Mouse (Mus musculus) brown adipose tissue, adult 24 weeks (tissue): ENCODE measurements around the gene Heatr4. TPM values are rescaled to one million over a fixed set of nuclear protein-coding genes. Genes with fewer than 3 reads are reported as not detected.
"Not testable (repeated sequence)": the region's sequence is repeated elsewhere in the genome, so short reads cannot be mapped to it uniquely, and the experiment has no call there.

Experiments
- H3K27ac ChIP-seq: fragments of 200-500 bp; replicated peaks from 2 replicates; pipeline ENCODE4 v1.5.1; 2012; ENCODE audit warnings: low read depth, mild to moderate bottlenecking, low read length
- H3K4me1 ChIP-seq: fragments of 200-500 bp; 2 replicates; pipeline ENCODE4 v1.6.1; 2012; ENCODE audit warnings: low read length, mixed read lengths; ENCODE audit not compliant: control insufficient read depth, insufficient read depth, insufficient read length
- H3K4me3 ChIP-seq: fragments of 200-500 bp; 2 replicates; pipeline ENCODE4 v1.5.1; 2012; ENCODE audit warnings: low read depth, mild to moderate bottlenecking, low read length, moderate library complexity; ENCODE audit not compliant: insufficient read depth
- polyA plus RNA-seq: library from polyadenylated mRNA; stranded (reverse); fragments of >200 nt; gene quantifications from 2 replicates; pipeline ENCODE4 v1.2.4, GENCODE M21; 2012; ENCODE audit not compliant: missing spikeins, insufficient read depth, insufficient read length

Heatr4 gene
- polyA plus RNA-seq: not detected in 2 replicates

DNA sequence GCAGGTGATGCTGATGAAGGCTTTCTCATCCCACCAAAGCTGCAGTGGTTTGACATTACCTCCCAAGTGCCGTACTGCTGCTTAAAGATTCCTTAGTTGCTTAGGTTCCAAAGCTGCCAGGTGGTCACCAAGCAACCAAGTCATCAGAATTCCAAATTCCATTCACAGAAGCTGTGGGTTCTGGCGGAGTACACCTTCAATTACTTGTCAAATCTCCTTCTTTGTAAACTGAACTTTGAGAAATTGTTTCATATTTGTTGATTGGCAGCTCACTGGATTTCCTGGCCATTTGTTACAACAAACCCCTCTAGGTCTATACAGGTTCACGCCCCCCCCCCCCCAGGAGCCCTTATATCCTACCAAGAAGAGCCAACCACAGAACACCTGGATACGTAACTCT, at the start of gene Heatr4:
TSS of gene Heatr4 (minus strand) at position 101 of the 400 bp plus-strand sequence.
- no peak within 1 kb of the TSS for H3K27ac ChIP-seq
- H3K4me1 ChIP-seq: peaks cover 8% of the 10 kb centered on the region
- no peak within 1 kb of the TSS for H3K4me3 ChIP-seq

DNA sequence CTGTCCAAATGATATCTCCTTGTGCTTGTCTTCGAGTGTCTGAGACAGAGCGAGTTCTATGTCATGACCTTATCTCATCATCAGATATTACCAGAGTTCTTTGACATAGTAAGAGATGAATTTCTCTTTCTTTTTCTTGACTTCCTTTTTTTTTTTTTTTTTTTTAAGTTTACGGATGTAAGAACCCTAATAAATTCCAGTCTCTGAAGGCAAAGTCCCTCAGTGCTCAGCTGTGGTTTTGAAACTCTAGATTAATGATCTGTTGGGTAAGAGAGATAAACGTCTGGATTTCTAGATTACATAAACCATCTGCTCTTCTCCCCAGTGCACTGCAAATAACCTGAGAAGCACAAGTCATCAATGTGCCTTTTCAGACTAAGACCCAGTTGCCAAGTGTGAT, 49.5 kb upstream of the Heatr4 start:
- no peak overlapping the region for H3K4me3 ChIP-seq
- H3K27ac ChIP-seq: no peak overlapping the region
- no peaks in the 10 kb centered on the region; the same call in 1 of the 2 replicates for H3K4me1 ChIP-seq

DNA sequence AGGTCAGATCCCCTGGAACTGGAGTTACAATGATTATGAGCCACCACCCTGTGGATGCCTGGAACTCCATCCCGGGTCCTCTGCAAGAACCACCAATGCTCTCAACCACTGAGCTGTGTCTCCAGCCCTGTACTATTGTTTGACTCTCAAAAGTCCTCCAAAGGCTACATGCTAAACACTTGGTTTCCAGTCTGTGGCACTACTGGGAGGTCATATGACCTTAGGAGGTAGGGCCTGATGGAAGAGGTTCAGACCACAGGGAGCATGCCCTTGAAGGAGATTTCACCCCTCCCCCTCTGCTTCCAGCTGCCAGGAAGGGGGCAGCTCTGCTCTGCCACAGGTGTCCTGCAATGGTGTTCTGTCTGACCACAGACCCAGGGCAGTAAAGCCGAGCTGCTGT, 48.6 kb upstream of the Heatr4 start:
- not testable (repeated sequence) for H3K4me1 ChIP-seq, H3K4me3 ChIP-seq

DNA sequence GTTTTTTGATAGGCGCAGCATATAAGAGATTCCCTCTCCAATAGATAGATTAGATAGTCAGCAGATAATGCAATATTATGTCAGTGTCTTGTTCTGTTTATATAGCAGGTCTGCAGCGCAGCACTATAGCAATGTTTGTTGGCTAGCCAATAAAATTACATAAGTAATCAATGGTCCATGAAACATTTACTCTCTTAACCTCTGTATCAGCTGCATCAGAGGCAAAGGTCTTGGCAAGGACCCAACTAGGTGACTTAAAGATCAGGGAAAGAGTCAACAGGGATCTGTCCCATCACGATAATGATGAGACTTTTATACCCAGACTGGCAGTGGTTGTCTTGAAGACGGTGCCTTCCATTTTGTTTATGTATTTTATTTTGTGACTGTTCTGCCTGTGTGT, 48.2 kb upstream of the Heatr4 start:
- Histone ChIP-seq H3K27ac (no peak overlapping the region), H3K4me3 (no peak overlapping the region), H3K4me1 (no peaks in the 10 kb centered on the region; the same call in 1 of the 2 replicates)

More for the DNA sequence above, 48.6 kb upstream of the Heatr4 start:
- not testable (repeated sequence) for H3K27ac ChIP-seq

DNA sequence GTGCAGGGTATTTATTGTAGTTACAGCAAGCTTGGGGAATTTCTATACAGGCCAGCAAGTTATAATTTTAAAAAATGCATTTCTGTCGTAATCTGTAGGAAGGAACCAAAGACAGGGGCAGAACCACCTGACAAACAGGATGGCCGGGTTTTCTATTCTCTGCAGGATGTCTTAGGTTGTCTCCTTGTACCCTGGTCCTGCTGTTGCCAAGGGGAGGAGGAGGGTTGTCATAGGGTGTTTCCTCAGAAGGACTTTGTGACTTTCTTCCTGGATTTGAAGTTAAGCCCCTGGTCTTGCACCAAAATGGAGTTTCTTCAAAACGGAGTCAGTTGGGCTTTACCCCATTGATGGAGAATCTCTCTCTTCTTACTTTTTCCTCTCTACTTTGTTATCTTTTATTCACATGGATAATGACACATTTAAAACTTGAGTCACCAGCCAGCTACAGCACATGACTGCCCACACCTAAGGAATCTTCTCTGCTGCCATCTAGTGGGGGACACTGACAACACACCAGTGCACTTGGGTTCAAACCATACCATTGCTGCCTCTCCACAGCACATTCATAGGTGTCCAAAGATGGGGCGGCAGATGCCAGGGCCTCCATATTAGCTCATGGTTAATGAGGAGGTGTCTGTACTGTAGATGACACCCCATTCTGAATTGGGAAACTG, 46.1 kb upstream of the Heatr4 start:
- Histone ChIP-seq H3K4me1 (no peaks in the 10 kb centered on the region; the same call in 1 of the 2 replicates), H3K4me3 (no peak overlapping the region), H3K27ac (no peak overlapping the region)

DNA sequence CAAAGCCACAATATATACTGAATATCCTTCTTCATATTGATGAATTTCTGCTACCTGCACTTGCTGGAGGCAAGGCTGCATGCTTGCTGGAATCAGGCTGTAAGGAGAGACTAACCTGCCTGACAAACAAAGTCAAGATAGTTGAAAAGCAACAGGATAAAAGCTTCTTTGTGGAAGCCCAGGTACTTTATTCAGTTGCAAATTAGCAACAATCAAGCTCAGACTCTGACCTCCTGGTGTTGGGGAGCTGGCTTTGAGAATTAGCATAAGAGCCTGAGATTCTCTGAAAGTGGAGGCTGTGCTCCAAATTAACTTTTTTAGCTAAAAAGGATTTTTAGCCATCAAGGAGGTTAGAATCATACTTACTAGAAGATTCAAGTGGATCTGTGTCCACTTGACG, 44.4 kb upstream of the Heatr4 start:
- H3K4me3 ChIP-seq, H3K27ac ChIP-seq, H3K4me1 ChIP-seq: not testable (repeated sequence)

DNA sequence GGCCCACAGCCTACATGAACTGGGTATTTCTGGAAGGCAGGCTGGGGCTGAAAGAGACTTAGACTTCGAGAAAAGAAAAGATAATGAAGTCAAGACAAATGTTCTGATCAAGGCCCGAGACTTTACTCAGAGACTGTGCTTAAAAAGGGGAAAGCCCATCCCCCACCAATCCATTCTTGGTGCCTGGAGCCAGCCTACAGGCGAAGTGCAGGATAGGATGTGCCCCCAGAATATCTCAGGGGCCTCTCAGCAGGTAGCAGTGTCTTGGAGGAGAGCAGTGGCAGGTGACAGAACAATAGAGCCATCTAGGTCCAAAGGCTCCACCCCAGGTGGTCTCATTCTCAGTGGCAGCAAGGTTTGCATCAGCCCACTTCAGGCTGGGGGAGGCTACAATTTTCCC, 43.7 kb upstream of the Heatr4 start:
- H3K4me3 ChIP-seq, H3K4me1 ChIP-seq, H3K27ac ChIP-seq: not testable (repeated sequence)

DNA sequence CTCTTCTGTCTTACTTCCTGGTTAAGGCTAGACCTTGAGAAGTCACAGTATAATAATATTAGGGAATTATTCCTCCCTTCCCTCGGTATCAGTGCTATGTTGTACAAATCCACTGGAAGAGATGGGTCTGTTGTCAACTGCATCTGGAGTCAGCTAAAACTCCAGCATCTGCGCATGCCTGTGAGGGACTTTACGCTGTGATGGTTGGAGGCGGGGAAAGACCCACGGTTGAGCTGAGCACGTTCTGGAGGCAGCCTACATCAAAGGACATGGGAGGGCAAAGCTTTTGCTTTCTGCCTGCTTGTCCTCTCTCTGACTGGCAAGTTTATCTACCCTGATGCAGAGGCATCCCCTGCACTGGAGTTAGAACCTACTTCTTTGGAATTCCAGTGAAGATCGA, 41.2 kb upstream of the Heatr4 start:
- no peaks in the 10 kb centered on the region for H3K4me1 ChIP-seq
- H3K27ac ChIP-seq: no peak overlapping the region
- no peak overlapping the region for H3K4me3 ChIP-seq

DNA sequence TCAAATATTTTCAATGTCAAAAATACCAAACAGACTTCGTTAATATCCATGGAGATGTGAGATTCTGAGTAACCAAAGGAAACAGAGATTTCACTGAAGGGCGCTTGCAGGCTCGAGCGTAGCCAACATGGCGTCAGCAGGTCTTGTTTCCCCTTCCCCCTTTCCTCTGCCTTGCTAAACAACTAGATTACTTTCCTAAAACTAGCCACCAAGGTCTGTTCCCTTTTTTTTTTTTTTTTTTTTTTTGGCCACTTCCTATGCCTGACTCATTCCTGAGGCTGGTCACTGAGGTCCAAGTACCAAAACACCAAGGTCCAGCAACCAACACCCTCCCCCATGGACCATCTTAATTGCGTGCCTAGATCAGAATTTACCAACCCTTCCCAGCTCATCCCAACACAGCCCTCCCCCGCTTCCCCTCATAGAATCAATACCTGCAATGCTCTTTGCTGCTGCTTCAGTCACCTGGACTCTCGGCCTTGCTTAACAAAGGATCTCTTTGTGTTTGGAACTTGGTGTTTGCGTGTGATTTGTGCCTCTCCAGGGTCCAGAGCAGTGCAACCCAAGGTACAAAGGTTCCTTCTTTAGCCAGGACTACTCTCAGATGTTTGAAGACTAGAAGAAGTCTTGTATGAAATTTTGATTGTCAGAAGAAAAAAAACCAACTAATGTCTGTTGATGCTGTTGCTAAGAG, 38.5 kb upstream of the Heatr4 start:
- no peak overlapping the region for H3K27ac ChIP-seq
- H3K4me1 ChIP-seq: 0 out of 2 replicates have a peak, but pooled peaks cover 2% of the 10 kb centered on the region
- H3K4me3 ChIP-seq: no peak overlapping the region

DNA sequence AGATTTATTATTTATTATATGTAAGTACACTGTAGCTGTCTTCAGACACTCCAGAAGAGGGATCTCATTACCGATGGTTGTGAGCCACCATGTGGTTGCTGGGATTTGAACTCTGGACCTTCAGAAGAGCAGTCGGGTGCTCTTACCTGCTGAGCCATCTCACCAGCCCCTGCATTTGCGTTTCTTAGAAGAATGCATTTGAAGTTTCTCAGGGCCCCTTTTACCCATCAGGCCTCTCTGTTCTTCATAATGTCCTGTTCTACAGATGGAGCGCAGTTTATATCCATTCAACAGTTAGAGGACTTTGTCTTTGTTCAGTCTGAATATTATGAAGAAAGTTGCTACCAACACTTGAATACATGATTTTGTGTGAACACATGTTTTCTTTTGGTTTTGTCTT, 37.6 kb upstream of the Heatr4 start:
- not testable (repeated sequence) for H3K27ac ChIP-seq, H3K4me3 ChIP-seq, H3K4me1 ChIP-seq

DNA sequence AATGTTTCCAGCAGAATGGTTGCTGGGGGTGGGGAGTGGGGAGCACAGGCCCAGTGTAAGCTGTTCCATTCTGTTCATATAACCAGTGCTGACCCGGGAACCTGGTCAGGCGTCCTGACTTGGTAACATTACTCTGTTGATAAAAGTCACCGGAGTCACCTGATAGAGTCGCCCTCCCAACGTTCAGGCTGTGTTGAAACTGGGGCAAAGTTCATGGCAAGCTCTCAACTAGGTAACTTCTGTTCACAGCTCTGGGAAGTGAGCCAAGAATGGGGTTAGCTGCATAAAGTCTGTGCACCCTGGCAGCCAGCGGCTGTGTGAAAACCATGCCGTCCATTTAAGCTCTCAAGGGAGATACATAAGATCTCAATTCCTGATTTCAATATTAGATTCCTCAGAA, 35.9 kb upstream of the Heatr4 start:
- H3K27ac ChIP-seq, H3K4me1 ChIP-seq, H3K4me3 ChIP-seq: not testable (repeated sequence)

DNA sequence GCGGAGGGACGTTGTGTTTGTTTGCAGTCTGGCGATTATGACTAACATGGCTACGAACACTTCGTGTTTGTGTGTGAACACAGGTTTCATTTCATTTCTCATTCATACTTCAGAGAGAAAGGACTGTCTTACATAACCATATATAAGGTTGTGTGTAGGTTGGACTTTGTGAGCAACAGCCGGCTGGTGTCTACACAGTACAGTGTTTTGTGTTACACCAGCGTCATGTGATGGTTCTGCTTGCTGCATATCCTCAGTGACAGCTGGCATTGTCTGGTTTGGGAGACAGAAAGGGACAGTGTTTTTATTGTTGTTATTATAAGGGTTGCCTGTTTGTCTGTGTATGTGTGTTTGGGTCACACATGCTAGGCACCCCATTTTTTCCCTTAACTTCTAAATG, 29.0 kb upstream of the Heatr4 start:
- H3K4me1 ChIP-seq: peaks cover 3% of the 10 kb centered on the region; the same call in 1 of the 2 replicates

DNA sequence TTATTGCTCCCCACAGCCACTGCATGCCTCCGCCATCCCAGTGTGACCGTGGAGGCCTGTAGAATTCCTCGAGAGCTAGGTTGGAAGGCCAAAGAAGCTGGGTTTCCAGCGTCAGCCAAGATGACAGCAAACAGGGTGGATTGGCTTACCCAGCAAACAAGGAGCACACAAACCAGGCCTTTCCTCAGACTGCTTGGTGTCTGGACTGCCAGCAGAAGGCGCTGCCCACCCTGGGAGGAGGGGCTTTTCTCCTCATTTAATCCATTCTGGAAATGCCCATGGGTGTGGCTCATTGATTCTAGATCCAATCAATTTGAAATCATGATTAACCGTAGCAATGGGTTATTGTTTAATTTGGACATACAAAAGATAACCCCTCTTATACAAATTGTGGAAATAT, 28.5 kb upstream of the Heatr4 start:
- Histone ChIP-seq H3K4me3 (no peak overlapping the region), H3K27ac (no peak overlapping the region), H3K4me1 (peaks cover 3% of the 10 kb centered on the region; the same call in 1 of the 2 replicates)

More for the DNA sequence above, 29.0 kb upstream of the Heatr4 start:
- Histone ChIP-seq H3K4me3 (no peak overlapping the region), H3K27ac (no peak overlapping the region)

DNA sequence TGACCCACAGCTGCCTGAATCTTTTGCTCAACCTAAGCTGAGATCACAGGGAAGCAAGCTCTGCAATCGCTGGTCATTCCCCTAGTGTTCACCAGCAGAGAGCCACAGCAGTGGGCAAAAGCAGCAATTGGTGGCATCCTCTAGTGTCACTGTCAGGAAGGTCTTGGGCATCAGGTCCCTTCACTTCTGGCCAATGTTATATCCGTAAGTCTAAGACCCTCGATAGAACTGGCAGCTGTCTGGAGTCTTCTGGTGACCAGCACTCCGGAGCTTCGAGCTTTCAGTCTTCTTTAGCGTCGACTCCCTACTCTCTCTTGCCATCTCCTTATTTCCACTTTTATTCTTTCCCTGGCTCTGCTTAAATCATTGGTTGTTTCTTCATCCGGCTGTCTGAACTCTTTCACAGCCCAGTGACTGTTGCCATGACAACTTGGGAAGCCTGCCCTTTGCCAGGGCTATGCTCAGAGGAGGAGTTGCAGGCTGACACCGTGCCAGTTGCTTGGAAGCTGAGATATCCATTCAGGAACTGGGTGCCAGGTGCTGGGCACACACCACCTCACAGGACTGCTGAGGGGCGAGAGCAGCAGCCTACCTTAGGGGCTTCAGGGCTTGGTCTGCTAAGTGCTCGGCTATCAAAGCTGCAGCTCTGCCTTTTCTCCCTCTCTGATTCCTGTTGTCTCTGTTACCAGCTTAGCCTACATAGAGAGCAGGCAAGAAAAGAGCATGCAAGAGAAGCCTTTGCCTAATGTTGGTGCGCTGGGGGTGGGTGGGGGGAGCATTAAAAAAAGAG, 26.8 kb upstream of the Heatr4 start:
- no peak overlapping the region for H3K27ac ChIP-seq
- no peaks in the 10 kb centered on the region for H3K4me1 ChIP-seq
- no peak overlapping the region for H3K4me3 ChIP-seq

DNA sequence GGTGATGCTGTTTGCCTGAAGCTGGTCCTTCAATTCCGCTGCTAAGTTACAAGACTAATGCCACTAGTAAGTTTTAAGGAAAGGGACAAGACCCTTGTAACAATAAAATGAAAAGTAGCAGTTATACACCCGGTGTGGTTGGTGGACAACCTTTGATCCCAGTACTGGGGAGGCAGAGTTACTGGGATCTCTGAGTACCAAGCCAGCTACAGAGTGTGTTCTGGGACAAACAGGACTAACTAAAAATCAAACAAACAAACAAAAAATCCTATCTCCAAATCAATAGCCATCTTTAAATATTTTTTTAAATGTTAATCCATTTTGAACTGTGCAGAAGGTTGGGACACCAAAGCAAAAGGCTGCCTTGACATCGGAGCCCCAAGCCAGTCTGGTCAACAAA, 25.5 kb upstream of the Heatr4 start:
- H3K4me3 ChIP-seq: no peak overlapping the region
- no peak overlapping the region for H3K27ac ChIP-seq
- H3K4me1 ChIP-seq: no peaks in the 10 kb centered on the region
